Mouse (Mus musculus): ENCODE results near the gene Wdr83. TPM values are rescaled to one million over a fixed set of nuclear protein-coding genes. Genes with fewer than 3 reads are reported as not detected.
"Not testable (repeated sequence)": the region's sequence is repeated elsewhere in the genome, so short reads cannot be mapped to it uniquely, and the experiment has no call there.

Gene Wdr83
- polyA plus RNA-seq, 1 experiment: 22.6 TPM

DNA sequence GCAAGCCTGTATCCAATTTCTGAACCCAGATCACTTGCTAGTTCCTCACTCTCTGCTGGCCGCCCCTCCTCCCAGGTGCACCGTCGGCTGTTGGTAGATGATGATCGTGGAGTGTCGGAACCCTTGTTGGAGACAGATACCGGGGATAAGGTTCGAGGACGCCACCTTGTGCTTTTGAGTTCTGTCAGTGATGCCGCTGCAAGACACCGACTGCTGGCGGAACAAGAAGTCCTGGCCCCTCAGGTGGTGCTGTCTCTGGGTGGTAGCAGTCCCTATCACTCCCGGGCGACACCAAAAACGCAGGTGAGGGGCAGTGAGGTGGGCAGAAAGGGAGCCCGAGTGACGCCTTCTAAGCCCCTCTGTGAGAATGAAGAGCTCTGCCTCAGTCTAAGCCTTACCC is 15.1 kb upstream of the Wdr83 start:
- no peak for TF ChIP-seq POLR2A (IDR thresholded peaks at IDR 0.05; ENCODE audit: borderline replicate concordance, low read depth, low read length)
- no peak for TF ChIP-seq CTCF (IDR thresholded peaks at IDR 0.05; ENCODE audit: low read depth, low read length)
- H3K4me1 ChIP-seq (ENCODE audit: control insufficient read depth, insufficient read depth, low read length): peaks cover 15% of the 10 kb centered on the region
- H3K27ac ChIP-seq (ENCODE audit: insufficient read depth, low read depth, low read length): no peak overlapping the region
- H3K4me3 ChIP-seq (ENCODE audit: insufficient read depth, low read length): no peak overlapping the region

DNA sequence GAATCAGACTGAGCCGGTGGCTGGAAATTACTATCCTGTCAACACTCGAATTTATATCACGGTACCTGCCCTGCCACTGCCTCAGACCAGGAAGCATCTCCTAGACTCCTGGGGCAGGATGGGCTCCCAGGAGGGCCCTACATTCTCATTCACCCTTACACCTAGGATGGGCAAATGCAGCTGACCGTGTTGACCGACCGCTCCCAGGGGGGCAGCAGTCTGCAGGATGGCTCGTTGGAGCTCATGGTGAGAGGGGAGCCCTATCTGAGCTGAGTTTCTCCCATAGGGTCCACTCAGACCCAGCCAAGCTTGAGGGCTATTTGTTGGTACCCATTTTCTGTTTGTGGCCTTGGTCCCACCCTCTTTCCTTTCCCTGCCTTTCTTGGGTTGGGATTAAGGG is 14.5 kb upstream of the Wdr83 start:
- H3K4me1 ChIP-seq (ENCODE audit: control insufficient read depth, insufficient read depth, low read length): peaks cover 16% of the 10 kb centered on the region
- H3K27ac ChIP-seq (ENCODE audit: insufficient read depth, low read depth, low read length): no peak overlapping the region
- no peak overlapping the region for H3K4me3 ChIP-seq (ENCODE audit: insufficient read depth, low read length)
- TF ChIP-seq POLR2A (IDR thresholded peaks at IDR 0.05; ENCODE audit: borderline replicate concordance, low read depth, low read length): no peak
- no peak for TF ChIP-seq CTCF (IDR thresholded peaks at IDR 0.05; ENCODE audit: low read depth, low read length)

DNA sequence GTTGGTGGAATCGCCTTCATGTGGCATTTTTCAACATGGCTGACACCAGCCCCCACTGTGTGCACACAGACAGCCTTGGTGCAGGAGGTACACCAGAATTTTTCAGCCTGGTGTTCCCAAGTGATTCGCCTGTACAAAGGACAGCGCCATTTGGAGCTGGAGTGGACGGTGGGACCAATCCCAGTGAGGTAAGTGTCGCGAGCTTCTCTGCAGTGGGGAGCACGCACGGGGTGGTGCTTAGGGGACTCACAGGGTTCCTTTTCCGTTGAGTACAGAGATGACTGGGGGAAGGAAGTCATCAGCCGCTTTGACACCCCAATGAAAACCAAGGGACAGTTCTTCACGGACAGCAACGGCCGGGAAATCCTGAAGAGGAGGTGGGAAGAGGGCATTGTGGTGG is 13.9 kb upstream of the Wdr83 start:
- no peak overlapping the region for H3K4me3 ChIP-seq (ENCODE audit: insufficient read depth, low read length)
- peaks cover 16% of the 10 kb centered on the region for H3K4me1 ChIP-seq (ENCODE audit: control insufficient read depth, insufficient read depth, low read length)
- no peak for TF ChIP-seq CTCF (IDR thresholded peaks at IDR 0.05; ENCODE audit: low read depth, low read length)
- TF ChIP-seq POLR2A (IDR thresholded peaks at IDR 0.05; ENCODE audit: borderline replicate concordance, low read depth, low read length): no peak
- H3K27ac ChIP-seq (ENCODE audit: insufficient read depth, low read depth, low read length): no peak overlapping the region

DNA sequence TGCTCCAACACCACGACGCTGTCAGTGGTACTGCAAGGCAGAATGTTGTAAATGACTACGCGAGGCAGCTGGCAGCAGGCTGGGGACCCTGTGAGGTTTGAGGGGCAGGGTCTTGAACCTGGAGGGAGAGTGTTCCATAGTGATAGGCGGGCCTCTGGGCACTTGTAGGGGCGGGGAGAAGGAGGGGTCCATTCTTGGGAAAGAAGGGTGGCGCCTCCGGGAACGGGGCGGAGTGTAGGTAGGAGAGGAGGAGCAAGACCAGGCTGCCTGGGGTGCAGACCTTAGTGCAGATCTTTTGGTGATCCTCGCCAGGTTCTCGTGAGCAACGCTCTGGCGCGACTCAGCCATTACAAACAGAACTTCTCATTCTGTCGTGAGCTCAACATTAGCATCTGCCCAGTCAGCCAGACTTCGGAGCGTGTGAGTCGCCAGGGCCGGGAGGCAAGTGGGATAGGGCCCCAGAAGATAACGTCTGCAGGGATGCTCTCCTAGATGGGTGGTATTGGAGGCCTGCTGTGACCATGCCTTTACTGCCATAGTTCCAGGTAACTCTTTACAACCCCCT is 10.5 kb upstream of the Wdr83 start:
- Histone ChIP-seq H3K27ac (ENCODE audit: insufficient read depth, low read depth, low read length) (no peak overlapping the region), H3K4me1 (ENCODE audit: control insufficient read depth, insufficient read depth, low read length) (peaks cover 16% of the 10 kb centered on the region), H3K4me3 (ENCODE audit: insufficient read depth, low read length) (no peak overlapping the region)
- no peak for TF ChIP-seq CTCF (IDR thresholded peaks at IDR 0.05; ENCODE audit: low read depth, low read length)
- no peak for TF ChIP-seq POLR2A (IDR thresholded peaks at IDR 0.05; ENCODE audit: borderline replicate concordance, low read depth, low read length)

DNA sequence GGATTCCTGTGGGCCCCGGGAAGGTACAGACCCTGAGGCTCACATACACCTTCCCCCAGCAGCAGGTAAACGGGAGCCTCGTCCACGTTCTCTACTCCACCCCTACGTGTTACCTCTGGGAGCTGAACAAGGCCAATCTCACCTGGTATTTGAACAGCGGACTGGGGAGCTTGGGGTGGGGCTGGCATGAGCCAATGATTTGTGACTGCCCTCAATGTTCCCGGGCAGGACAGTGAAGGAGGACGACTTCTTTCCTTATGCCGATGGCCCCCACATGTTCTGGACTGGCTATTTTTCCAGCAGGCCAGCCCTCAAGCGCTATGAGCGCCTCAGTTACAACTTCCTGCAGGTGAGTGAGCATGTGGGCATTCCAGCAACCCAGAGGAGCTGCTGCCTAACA is 9.8 kb upstream of the Wdr83 start:
- no peak for TF ChIP-seq POLR2A (IDR thresholded peaks at IDR 0.05; ENCODE audit: borderline replicate concordance, low read depth, low read length)
- no peak for TF ChIP-seq CTCF (IDR thresholded peaks at IDR 0.05; ENCODE audit: low read depth, low read length)
- H3K4me3 ChIP-seq (ENCODE audit: insufficient read depth, low read length): no peak overlapping the region

DNA sequence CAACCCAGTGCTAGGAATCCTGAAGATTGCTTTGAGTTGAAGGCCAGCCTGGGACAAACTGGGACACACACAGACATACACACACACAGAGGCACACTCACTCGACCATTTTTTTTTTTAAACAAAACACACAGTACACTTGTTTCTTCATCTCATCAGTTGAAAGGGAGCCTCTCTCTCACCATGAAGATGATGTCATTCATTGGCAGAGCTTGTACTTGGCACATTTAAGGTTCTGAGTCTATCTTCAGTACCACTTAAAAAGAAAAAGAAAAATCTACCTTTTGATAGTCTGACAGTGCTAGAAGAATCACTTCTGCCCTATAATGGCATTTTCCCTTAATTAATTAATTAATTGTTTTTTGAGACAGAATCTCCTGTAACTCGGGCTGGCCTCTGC is 7.7 kb upstream of the Wdr83 start:
- Histone ChIP-seq H3K27ac (ENCODE audit: insufficient read depth, low read depth, low read length) (no peak overlapping the region), H3K4me3 (ENCODE audit: insufficient read depth, low read length) (no peak overlapping the region), H3K4me1 (ENCODE audit: control insufficient read depth, insufficient read depth, low read length) (peaks cover 26% of the 10 kb centered on the region)
- no peak for TF ChIP-seq POLR2A (IDR thresholded peaks at IDR 0.05; ENCODE audit: borderline replicate concordance, low read depth, low read length)

More for the DNA sequence above, 9.8 kb upstream of the Wdr83 start:
- no peak overlapping the region for H3K27ac ChIP-seq (ENCODE audit: insufficient read depth, low read depth, low read length)
- H3K4me1 ChIP-seq (ENCODE audit: control insufficient read depth, insufficient read depth, low read length): peaks cover 16% of the 10 kb centered on the region

DNA sequence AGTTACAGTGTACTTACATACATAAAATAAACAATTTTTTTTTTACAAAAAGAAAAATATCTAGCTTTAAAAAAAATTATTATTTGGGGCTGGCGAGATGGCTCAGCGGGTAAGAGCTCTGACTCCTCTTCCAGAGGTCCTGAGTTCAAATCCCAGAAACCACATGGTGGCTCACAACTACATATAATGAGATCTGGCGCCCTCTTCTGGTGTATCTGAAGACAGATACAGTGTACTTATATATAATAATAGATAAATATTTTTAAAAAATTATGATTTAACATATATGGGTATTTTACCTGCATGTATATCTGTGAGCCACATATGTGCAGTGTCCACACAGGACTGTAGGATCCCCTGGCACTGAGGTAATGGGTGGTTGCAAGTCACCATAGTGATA is 5.1 kb upstream of the Wdr83 start:
- Histone ChIP-seq H3K4me3 (ENCODE audit: insufficient read depth, low read length) (no peak overlapping the region), H3K27ac (ENCODE audit: insufficient read depth, low read depth, low read length) (no peak overlapping the region), H3K4me1 (ENCODE audit: control insufficient read depth, insufficient read depth, low read length) (peaks cover 21% of the 10 kb centered on the region)
- no peak for TF ChIP-seq POLR2A (IDR thresholded peaks at IDR 0.05; ENCODE audit: borderline replicate concordance, low read depth, low read length)
- TF ChIP-seq CTCF (IDR thresholded peaks at IDR 0.05; ENCODE audit: low read depth, low read length): no peak

DNA sequence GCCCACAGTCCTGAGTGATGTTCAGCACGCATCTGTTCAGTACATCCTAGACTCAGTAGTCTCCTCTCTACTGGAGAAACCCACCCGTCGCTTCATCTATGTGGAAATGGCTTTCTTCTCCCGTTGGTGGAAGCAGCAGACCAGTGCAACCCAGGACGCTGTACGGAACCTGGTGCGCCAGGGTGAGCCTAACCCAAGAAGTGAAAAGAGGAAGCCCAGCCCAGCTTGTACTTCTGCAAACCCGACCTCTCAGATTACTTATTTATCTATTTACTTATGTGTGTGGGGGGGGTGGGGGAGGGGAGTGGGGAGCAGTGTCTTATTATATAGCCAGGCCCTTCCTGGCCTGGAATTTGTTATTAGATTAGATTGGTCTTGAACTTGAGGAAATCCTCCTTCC is 3.5 kb upstream of the Wdr83 start:
- TF ChIP-seq POLR2A (IDR thresholded peaks at IDR 0.05; ENCODE audit: borderline replicate concordance, low read depth, low read length): no peak
- TF ChIP-seq CTCF (IDR thresholded peaks at IDR 0.05; ENCODE audit: low read depth, low read length): no peak
- Histone ChIP-seq H3K4me3 (ENCODE audit: insufficient read depth, low read length) (peak overlapping the region; percentile 81), H3K4me1 (ENCODE audit: control insufficient read depth, insufficient read depth, low read length) (peaks cover 20% of the 10 kb centered on the region), H3K27ac (ENCODE audit: insufficient read depth, low read depth, low read length) (peak overlapping the region; percentile 74)

DNA sequence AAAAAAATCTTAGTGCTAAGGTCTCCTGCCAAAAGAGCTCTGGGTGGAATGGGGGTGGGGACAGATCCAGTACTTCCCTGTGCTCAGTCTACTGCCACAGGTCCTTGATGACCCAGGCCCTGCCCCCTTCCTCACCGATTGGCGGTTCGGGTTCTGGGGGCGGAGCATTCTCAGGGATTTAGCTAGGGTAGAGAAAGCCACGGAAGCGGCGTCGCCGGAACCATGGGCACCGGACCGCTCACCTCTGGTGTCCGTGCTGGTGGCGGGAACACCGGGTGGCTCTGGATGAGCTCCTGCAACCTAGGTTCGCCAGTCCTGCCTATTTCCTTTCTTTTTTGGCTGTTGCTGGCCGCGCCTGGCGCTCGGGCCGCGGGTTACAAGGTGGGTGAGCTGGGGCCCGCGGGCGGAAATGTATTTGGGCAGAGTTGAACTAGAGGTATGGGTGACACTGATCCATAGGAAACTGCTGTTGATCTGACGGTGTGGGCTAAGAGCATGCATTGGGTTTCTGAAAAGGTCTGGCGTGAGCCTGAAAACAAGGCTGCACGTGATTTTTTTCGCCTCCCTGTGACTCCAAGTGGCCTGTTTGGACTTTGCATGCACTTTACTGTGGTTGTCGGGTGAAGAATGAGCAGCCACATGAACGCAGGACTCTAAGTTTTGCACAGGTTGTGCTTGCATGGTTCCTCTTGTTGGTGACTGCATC is 2.2 kb upstream of the Wdr83 start, which contains the start of gene Man2b1:
TSS of gene Man2b1 (plus strand) at position 163 of the 706 bp plus-strand sequence.
- TF ChIP-seq CTCF (IDR thresholded peaks at IDR 0.05; ENCODE audit: low read depth, low read length) (no peak), POLR2A (IDR thresholded peaks at IDR 0.05; ENCODE audit: borderline replicate concordance, low read depth, low read length) (peak; percentile 99)
- H3K4me1 ChIP-seq (ENCODE audit: control insufficient read depth, insufficient read depth, low read length): peaks cover 22% of the 10 kb centered on the region
- peak within 1 kb of the TSS; percentile 74 for H3K27ac ChIP-seq (ENCODE audit: insufficient read depth, low read depth, low read length)
- H3K4me3 ChIP-seq (ENCODE audit: insufficient read depth, low read length): peak within 1 kb of the TSS; percentile 81

DNA sequence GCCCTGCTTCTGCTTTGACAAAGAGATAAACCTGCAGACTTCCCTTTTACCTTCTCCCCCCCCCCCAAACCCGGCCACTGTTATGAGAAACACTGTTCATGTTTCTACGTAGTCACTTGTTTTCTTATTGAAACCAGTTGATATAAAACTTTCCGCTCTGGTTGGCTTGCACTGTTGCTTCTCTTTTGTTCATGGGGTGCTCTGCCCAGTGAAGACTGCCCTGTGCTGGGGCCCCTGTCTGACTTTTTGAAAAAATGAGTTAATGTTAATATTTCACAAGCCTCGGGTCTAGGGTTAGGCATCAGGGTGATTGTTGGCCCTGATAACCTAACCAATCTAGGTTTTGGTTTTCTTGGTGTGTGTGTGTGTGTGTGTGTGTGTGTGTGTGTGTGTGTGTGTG is 1.1 kb upstream of the Wdr83 start:
- Histone ChIP-seq H3K4me1 (ENCODE audit: control insufficient read depth, insufficient read depth, low read length) (peaks cover 22% of the 10 kb centered on the region), H3K27ac (ENCODE audit: insufficient read depth, low read depth, low read length) (peak overlapping the region; percentile 45)
- H3K4me3 ChIP-seq (ENCODE audit: insufficient read depth, low read length): not testable (repeated sequence)
